Mouse (Mus musculus) neutrophil, adult 65 days (primary cell): ENCODE results near the gene Caly. TPM values are rescaled to one million over a fixed set of nuclear protein-coding genes. Genes with fewer than 3 reads are reported as not detected.

Source experiments
- total RNA-seq: library from RNA; stranded (reverse); gene quantifications from 2 replicates; pipeline ENCODE4 v1.2.4, GENCODE M21; 2023

The Caly gene
- total RNA-seq, result not detected in 2 replicates

DNA sequence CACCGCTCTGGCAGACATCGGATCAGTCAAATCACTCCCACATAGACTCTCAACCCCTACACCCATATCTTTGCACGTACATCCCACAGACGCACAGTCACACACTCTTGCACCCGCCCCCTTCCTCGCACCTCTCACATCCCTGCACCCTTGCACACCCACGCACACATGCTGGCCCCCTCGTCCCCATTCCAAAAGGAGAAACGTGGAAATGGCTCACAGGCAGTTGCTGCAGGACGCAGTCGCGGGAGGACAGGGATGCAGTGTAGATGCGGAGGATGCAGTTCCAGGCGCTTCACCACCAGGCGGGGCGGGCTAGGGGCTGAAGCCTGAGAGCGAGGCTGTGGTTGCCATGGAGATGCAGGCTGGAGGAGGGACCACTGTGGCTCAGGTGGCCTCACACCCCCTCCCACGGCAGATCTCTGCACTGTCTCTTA lies at the start of gene Caly:
TSS of gene Caly (minus strand) at position 307 of the 437 bp plus-strand sequence.

DNA sequence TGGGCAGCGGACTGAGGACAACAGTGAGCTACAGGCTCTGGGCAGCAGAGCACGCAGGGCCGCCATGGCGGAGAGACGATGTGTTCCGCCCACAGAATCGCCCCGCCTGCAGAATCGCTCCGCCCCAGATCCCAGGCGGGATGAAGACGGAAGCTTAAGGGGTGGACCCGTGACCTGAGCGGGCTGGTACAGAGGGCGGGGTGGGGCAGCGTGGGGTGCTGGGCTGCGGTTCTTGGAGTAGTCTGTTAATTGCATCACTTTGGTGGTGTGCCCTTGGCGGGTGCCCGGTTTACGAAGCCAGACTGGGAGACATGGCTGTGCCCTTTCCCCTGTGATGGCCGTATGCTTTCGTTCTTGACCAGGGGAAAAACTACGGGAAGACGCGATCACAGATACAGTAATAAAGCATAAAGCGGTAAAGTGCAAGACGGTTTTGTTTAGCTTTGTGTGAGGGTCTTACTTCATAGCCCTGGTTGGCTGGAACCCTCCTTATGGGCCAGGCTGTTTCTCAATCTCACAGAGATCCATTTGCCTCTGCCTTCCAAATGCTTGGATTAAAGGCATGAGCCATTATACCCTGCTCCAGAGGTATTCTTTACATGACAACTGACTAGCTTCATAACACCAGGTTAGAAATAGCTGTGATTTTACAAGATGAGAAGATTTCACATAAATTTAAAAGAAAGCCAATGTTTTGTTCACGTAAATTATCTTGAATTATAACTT lies 34.1 kb upstream of the Caly start, which contains the start of gene Echs1:
TSS of gene Echs1 (minus strand) at position 148 of the 726 bp plus-strand sequence.

GRCm38 (mm10) chr7:140115583-140116328 lies 33.4 kb upstream of the Caly start, which contains the start of gene Paox:
Paox (plus strand) TSS chr7:140115799.

GRCm38 (mm10) chr7:140101993-140102860 lies 19.9 kb upstream of the Caly start, which contains the start of gene Fuom:
Fuom (minus strand) TSS chr7:140102441.

GRCm38 (mm10) chr7:140092924-140093528 lies 10.7 kb upstream of the Caly start, which contains the start of gene Prap1:
Prap1 (plus strand) TSS chr7:140093395.

GRCm38 (mm10) chr7:140048361-140049114 lies 33.8 kb downstream of the Caly start, which contains the start of gene Msx3:
Msx3 (minus strand) TSS chr7:140049089.

DNA sequence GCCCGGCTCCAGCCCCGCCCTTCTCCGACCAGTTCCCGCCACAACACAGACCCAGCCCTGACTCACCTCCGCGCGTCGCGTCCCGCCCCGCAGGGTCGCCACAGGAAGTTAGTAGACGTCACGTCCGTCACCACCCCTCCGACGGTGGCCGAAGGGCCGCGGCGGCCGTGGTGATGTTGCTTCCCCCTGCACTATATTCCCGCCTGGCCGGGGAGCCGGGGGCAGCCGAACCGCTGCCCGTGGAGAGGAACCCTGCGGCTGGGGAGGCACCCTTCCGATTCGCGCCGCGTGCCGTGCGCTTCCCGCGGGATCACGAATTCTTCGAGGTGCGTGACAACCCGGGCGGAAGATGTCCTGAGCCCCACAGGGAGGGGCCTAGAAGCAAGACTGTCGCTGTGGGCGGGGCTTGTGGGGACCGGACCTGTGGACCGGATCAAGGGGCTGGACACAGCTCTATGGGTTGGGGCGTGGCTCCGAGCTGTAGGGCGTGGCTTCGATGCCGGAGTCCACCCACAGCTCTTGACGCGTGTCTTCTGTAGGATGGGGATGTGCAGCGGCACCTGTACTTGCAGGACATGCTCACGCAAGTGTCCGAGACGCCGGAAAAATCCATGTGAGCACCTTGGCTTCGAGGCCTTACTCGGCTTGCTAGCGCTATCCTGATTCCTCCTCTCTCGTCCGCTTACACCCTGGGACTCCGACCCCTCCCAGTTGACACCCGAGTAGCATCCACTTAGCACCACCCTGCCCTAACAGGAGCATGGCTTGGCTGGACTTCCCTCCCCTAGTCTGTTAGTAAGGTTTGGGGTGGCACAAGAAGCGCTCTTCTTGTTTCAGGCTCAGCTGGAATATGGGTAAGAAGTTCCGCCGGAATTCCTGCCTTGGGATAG lies 45.8 kb downstream of the Caly start, which contains the start of the genes Zfp511 and Tubgcp2:
TSS of gene Zfp511 (plus strand) at position 111 of the 890 bp plus-strand sequence.
TSS of gene Tubgcp2 (minus strand) at position 389 of the 890 bp plus-strand sequence.

Other genes with a start within 250 kb of the Caly start
- not detected in 2 replicates for gene Adgra1, start 248.4 kb downstream of the Caly start, total RNA-seq
- not detected in 2 replicates for gene Kndc1, start 187.9 kb downstream of the Caly start, total RNA-seq
- gene Utf1, start 138.8 kb downstream of the Caly start, total RNA-seq, result not detected in 2 replicates
- gene 6430531B16Rik, start 103.8 kb downstream of the Caly start, total RNA-seq, result 3.3 and 3.9 TPM in 2 replicates
- gene Adam8, start 90.0 kb downstream of the Caly start, total RNA-seq, result 1,061 and 1,613 TPM in 2 replicates
- 11.3 and 18.2 TPM in 2 replicates for gene Zfp511, start 46.2 kb downstream of the Caly start, total RNA-seq
- gene Tubgcp2, start 45.9 kb downstream of the Caly start, total RNA-seq, result 22.2 and 22.9 TPM in 2 replicates
- gene Msx3, start 33.5 kb downstream of the Caly start, total RNA-seq, result not detected in 2 replicates
- not detected in 2 replicates for gene Prap1, start 10.8 kb upstream of the Caly start, total RNA-seq
- gene Fuom, start 19.9 kb upstream of the Caly start, total RNA-seq, result 6.7 and 8.2 TPM in 2 replicates
- gene Paox, start 33.3 kb upstream of the Caly start, total RNA-seq, result 3.9 and 9.7 TPM in 2 replicates
- gene Echs1, start 33.9 kb upstream of the Caly start, total RNA-seq, result 27.9 and 31.7 TPM in 2 replicates
- 4.7 and 5.0 TPM in 2 replicates for gene Mtg1, start 55.0 kb upstream of the Caly start, total RNA-seq
- not detected in 2 replicates for gene Sprn, start 72.3 kb upstream of the Caly start, total RNA-seq
- gene Olfr522, start 82.2 kb upstream of the Caly start, total RNA-seq, result not detected in 2 replicates
- not detected in 2 replicates for gene Olfr523, start 90.7 kb upstream of the Caly start, total RNA-seq
- gene Olfr524, start 123.4 kb upstream of the Caly start, total RNA-seq, result not detected in 2 replicates
- not detected in 2 replicates for gene Cd163l1, start 135.7 kb upstream of the Caly start, total RNA-seq
- gene 5830411N06Rik, start 164.7 kb upstream of the Caly start, total RNA-seq, result not detected in 2 replicates
- gene Olfr525, start 238.3 kb upstream of the Caly start, total RNA-seq, result not detected in 2 replicates